Mouse (Mus musculus): ENCODE measurements at regions not wholly inside any gene's neighbourhood (a gene's known extent, or its start where the extent isn't known, plus 50 kb on each side); places are given as distances from the start of the nearest gene placed in this dataset.
A peak's percentile ranks its signal among the peaks of the same experiment; 100 is the strongest.

- Histone ChIP-seq H3K9ac (ENCODE audit: low read length) (no peak overlapping the region), H3K4me1 (replicated peaks; ENCODE audit: control insufficient read depth, insufficient read depth, low read length) (no peaks in the 10 kb centered on the region; the same call in 1 of the 2 replicates), H3K9me3 (ENCODE audit: control insufficient read depth, low read length) (no peaks in the 10 kb centered on the region; the same call in 1 of the 2 replicates), H3K4me2 (ENCODE audit: low read depth, low read length, severe bottlenecking) (no peak overlapping the region), H3K36me3 (ENCODE audit: control insufficient read depth, insufficient read depth, low read length) (no peaks in the 10 kb centered on the region), H3K4me3 (ENCODE audit: low read depth, low read length) (no peak overlapping the region), H3K27me3 (ENCODE audit: control insufficient read depth, insufficient read depth, low read length) (no peaks in the 10 kb centered on the region), H3K27ac (ENCODE audit: low read depth, low read length) (no peak overlapping the region)
- 67% methylated on average over 3 of the region's 3 CpGs for WGBS
- ATAC-seq (replicated peaks; ENCODE audit: low FRiP score) (no peak), DNase-seq (ENCODE audit: low spot score) (no peak)
These were observed 121.9 kb downstream of the Vegfa start for GRCm38 (mm10) chr17:45910245-45910644.

- no peak for ATAC-seq (replicated peaks; ENCODE audit: low FRiP score)
- Histone ChIP-seq H3K9me3 (ENCODE audit: control insufficient read depth, low read length) (no peaks in the 10 kb centered on the region; the same call in 1 of the 2 replicates), H3K4me1 (replicated peaks; ENCODE audit: control insufficient read depth, insufficient read depth, low read length) (no peaks in the 10 kb centered on the region; the same call in 1 of the 2 replicates), H3K36me3 (ENCODE audit: control insufficient read depth, insufficient read depth, low read length) (no peaks in the 10 kb centered on the region), H3K9ac (ENCODE audit: low read length) (no peak overlapping the region), H3K27me3 (ENCODE audit: control insufficient read depth, insufficient read depth, low read length) (no peaks in the 10 kb centered on the region), H3K27ac (ENCODE audit: low read depth, low read length) (no peak overlapping the region), H3K4me2 (ENCODE audit: low read depth, low read length, severe bottlenecking) (no peak overlapping the region), H3K4me3 (ENCODE audit: low read depth, low read length) (no peak overlapping the region)
- 67% methylated on average over 11 of the region's 11 CpGs for WGBS
- no peak for DNase-seq (ENCODE audit: low spot score)
These were observed 124.6 kb downstream of the Vegfa start for GRCm38 (mm10) chr17:45907587-45907986.

- Histone ChIP-seq H3K9ac (ENCODE audit: low read length) (no peak overlapping the region), H3K27ac (ENCODE audit: low read depth, low read length) (no peak overlapping the region), H3K4me2 (ENCODE audit: low read depth, low read length, severe bottlenecking) (no peak overlapping the region), H3K36me3 (ENCODE audit: control insufficient read depth, insufficient read depth, low read length) (no peaks in the 10 kb centered on the region), H3K4me3 (ENCODE audit: low read depth, low read length) (no peak overlapping the region), H3K27me3 (ENCODE audit: control insufficient read depth, insufficient read depth, low read length) (no peaks in the 10 kb centered on the region), H3K9me3 (ENCODE audit: control insufficient read depth, low read length) (no peaks in the 10 kb centered on the region), H3K4me1 (replicated peaks; ENCODE audit: control insufficient read depth, insufficient read depth, low read length) (no peaks in the 10 kb centered on the region; the same call in 1 of the 2 replicates)
- DNase-seq (ENCODE audit: low spot score) (no peak), ATAC-seq (replicated peaks; ENCODE audit: low FRiP score) (no peak)
- 74% methylated on average over 7 of the region's 7 CpGs for WGBS
These were observed 126.6 kb downstream of the Vegfa start for GRCm38 (mm10) chr17:45905596-45905995.

DNA sequence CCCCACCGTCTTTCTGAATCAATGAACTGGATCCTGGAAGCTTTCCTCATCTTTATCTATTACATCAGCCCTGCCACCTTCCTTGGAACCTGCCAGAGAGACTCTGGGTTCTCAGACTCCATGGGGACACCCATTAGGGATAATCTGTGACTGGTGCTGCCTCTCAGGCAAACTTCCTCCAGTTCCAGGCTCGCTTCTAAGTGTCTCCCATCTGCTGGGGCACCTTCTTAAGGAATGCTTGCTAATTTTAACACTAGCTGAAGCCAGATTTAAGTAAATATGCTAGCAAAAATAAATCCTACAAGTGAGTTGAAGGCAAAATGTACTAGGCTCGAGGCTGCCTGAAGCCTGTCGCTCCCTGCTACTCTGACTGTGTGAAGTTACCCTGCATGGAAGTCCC lies 127.9 kb downstream of the Vegfa start:
- Histone ChIP-seq H3K36me3 (ENCODE audit: control insufficient read depth, insufficient read depth, low read length) (no peaks in the 10 kb centered on the region), H3K9me3 (ENCODE audit: control insufficient read depth, low read length) (no peaks in the 10 kb centered on the region), H3K4me3 (ENCODE audit: low read depth, low read length) (no peak overlapping the region), H3K4me2 (ENCODE audit: low read depth, low read length, severe bottlenecking) (no peak overlapping the region), H3K27me3 (ENCODE audit: control insufficient read depth, insufficient read depth, low read length) (no peaks in the 10 kb centered on the region), H3K9ac (ENCODE audit: low read length) (no peak overlapping the region), H3K27ac (ENCODE audit: low read depth, low read length) (no peak overlapping the region), H3K4me1 (replicated peaks; ENCODE audit: control insufficient read depth, insufficient read depth, low read length) (no peaks in the 10 kb centered on the region; the same call in 1 of the 2 replicates)
- ATAC-seq (replicated peaks; ENCODE audit: low FRiP score) (no peak), DNase-seq (ENCODE audit: low spot score) (no peak)
- WGBS, result 78% methylated on average over 4 of the region's 4 CpGs

DNA sequence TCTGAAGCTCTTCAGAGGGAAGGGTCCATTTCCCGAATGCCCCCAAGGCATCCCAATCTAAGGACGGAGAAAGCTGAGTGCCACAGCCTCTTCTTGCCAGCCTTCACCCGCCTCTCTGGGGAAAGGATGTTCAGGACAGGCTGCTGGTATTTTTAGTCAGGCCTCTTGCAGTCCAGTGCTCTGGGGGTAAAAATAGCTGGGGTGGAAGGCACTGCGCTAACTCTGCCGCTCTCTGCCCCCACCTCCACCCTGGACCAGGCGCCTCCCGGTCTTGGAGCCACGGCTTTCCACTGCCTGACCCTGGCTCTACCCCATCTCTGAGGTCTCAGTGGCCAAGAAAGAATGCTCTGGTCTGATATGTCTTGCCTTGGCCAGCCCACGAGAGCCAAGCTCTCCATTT lies 128.9 kb downstream of the Vegfa start:
- H3K27ac ChIP-seq (ENCODE audit: low read depth, low read length), result no peak overlapping the region
- no peak overlapping the region for H3K9ac ChIP-seq (ENCODE audit: low read length)
- ATAC-seq (replicated peaks; ENCODE audit: low FRiP score) (no peak), DNase-seq (ENCODE audit: low spot score) (no peak)
- no peaks in the 10 kb centered on the region for H3K9me3 ChIP-seq (ENCODE audit: control insufficient read depth, low read length)
- no peak overlapping the region for H3K4me2 ChIP-seq (ENCODE audit: low read depth, low read length, severe bottlenecking)
- H3K36me3 ChIP-seq (ENCODE audit: control insufficient read depth, insufficient read depth, low read length), result no peaks in the 10 kb centered on the region
- H3K27me3 ChIP-seq (ENCODE audit: control insufficient read depth, insufficient read depth, low read length), result no peaks in the 10 kb centered on the region
- no peak overlapping the region for H3K4me3 ChIP-seq (ENCODE audit: low read depth, low read length)
- WGBS, result 87% methylated on average over 9 of the region's 9 CpGs
- no peaks in the 10 kb centered on the region; the same call in 1 of the 2 replicates for H3K4me1 ChIP-seq (replicated peaks; ENCODE audit: control insufficient read depth, insufficient read depth, low read length)

DNA sequence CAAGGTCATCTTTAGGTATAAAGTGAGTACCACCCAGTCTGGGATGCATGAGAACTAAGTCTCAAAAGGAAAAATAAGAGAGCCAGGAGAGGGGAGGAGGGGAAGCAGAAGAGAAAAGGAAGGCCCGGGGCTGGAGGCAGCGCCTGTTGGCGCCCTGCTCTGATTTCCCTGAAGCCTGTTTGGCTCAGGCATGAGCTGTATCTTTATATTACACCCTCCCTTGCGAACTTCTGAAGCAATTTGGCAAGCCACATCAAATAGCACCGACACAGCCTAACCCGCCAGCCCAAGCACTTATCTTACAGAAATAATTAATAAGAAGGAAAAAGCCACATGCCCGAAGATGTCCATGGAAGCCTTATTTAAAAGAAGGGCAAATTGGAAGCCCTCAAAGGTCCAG lies 129.5 kb downstream of the Vegfa start:
- ATAC-seq (replicated peaks; ENCODE audit: low FRiP score) (no peak), DNase-seq (ENCODE audit: low spot score) (no peak)
- no peak overlapping the region for H3K4me2 ChIP-seq (ENCODE audit: low read depth, low read length, severe bottlenecking)
- H3K4me3 ChIP-seq (ENCODE audit: low read depth, low read length), result no peak overlapping the region
- no peaks in the 10 kb centered on the region for H3K27me3 ChIP-seq (ENCODE audit: control insufficient read depth, insufficient read depth, low read length)
- H3K4me1 ChIP-seq (replicated peaks; ENCODE audit: control insufficient read depth, insufficient read depth, low read length), result no peaks in the 10 kb centered on the region; the same call in 1 of the 2 replicates
- 97% methylated on average over 7 of the region's 7 CpGs for WGBS
- H3K27ac ChIP-seq (ENCODE audit: low read depth, low read length), result no peak overlapping the region
- H3K9ac ChIP-seq (ENCODE audit: low read length), result no peak overlapping the region
- no peaks in the 10 kb centered on the region for H3K36me3 ChIP-seq (ENCODE audit: control insufficient read depth, insufficient read depth, low read length)
- H3K9me3 ChIP-seq (ENCODE audit: control insufficient read depth, low read length), result no peaks in the 10 kb centered on the region

DNA sequence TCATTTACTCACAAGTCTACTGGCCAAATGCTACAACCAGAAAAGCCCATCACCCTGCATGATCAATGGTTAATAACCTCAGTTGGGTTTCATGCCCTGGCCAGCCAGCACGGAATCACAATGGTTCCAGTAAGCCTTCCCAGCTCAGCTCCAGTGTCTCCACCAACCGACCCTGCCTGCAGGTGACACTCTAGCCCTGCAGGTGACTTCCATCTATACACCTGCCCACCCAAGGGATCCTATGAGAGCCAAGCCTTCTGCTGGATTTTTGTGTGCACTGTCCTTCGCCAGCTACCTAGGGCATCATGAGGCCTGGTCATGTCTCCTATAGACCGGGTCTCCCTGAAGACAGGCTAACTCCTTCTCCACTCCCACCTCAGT lies 135.3 kb downstream of the Vegfa start:
- Histone ChIP-seq H3K9ac (ENCODE audit: low read length) (no peak overlapping the region), H3K4me3 (ENCODE audit: low read depth, low read length) (no peak overlapping the region), H3K9me3 (ENCODE audit: control insufficient read depth, low read length) (no peaks in the 10 kb centered on the region), H3K4me1 (replicated peaks; ENCODE audit: control insufficient read depth, insufficient read depth, low read length) (peaks cover 6% of the 10 kb centered on the region; the same call in 1 of the 2 replicates), H3K27me3 (ENCODE audit: control insufficient read depth, insufficient read depth, low read length) (no peaks in the 10 kb centered on the region), H3K27ac (ENCODE audit: low read depth, low read length) (no peak overlapping the region), H3K4me2 (ENCODE audit: low read depth, low read length, severe bottlenecking) (no peak overlapping the region), H3K36me3 (ENCODE audit: control insufficient read depth, insufficient read depth, low read length) (no peaks in the 10 kb centered on the region)
- no peak for ATAC-seq (replicated peaks; ENCODE audit: low FRiP score)
- 41% methylated on average over 4 of the region's 4 CpGs for WGBS
- DNase-seq (ENCODE audit: low spot score), result no peak

DNA sequence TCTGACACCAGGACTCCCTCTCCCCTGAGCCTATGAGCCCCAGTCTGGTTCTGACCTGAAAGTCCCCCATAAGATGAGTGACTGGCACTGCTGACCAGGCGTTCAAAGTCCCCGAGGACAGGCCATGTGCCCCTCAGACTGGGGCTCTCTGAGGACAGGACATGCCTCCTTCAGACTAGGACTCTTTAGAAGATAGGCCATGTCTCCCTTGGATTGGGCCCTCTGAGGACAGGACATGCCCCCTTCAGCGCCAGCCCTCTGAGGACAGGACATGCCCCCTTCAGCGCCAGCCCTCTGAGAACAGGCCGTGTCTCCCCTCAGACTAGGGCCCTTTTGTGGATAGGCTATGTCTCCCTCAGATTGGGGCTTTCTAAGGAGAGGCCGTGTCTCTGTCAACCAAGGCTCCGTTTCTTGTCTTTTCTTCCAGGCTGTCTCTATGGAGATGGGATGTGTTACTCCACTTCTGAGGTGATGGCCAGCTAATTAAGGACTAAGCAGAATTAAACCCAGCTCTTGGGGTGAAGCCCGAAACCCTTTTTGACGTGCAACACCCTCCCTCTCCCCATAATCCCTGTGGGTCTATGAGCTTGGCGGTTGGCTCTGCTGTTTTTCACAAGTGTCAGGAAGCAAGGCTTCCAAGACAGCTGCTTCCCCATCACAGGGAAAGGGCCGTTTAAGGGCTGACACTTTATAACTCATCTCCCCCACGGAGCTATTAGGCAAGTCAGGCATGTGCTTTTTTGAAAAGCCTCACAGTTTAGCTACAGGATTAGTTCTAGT lies 135.8 kb downstream of the Vegfa start:
- Histone ChIP-seq H3K9me3 (ENCODE audit: control insufficient read depth, low read length) (no peaks in the 10 kb centered on the region), H3K4me3 (ENCODE audit: low read depth, low read length) (no peak overlapping the region), H3K36me3 (ENCODE audit: control insufficient read depth, insufficient read depth, low read length) (no peaks in the 10 kb centered on the region), H3K4me1 (replicated peaks; ENCODE audit: control insufficient read depth, insufficient read depth, low read length) (peaks cover 6% of the 10 kb centered on the region; the same call in 1 of the 2 replicates), H3K4me2 (ENCODE audit: low read depth, low read length, severe bottlenecking) (no peak overlapping the region), H3K9ac (ENCODE audit: low read length) (no peak overlapping the region), H3K27ac (ENCODE audit: low read depth, low read length) (no peak overlapping the region), H3K27me3 (ENCODE audit: control insufficient read depth, insufficient read depth, low read length) (no peaks in the 10 kb centered on the region)
- 35% methylated on average over 12 of the region's 12 CpGs for WGBS
- no peak for DNase-seq (ENCODE audit: low spot score)
- 0 out of 2 replicates have a peak, but pooled peaks have one; percentile 5 for ATAC-seq (replicated peaks; ENCODE audit: low FRiP score)

- WGBS, result 89% methylated on average over 5 of the region's 5 CpGs
- H3K27me3 ChIP-seq (ENCODE audit: control insufficient read depth, insufficient read depth, low read length), result no peaks in the 10 kb centered on the region
These were observed 138.0 kb downstream of the Vegfa start for GRCm38 (mm10) chr17:45894166-45894565.

More at GRCm38 (mm10) chr17:45894166-45894565, 138.0 kb downstream of the Vegfa start:
- DNase-seq (ENCODE audit: low spot score) (no peak), ATAC-seq (replicated peaks; ENCODE audit: low FRiP score) (no peak)
- Histone ChIP-seq H3K4me1 (replicated peaks; ENCODE audit: control insufficient read depth, insufficient read depth, low read length) (peaks cover 6% of the 10 kb centered on the region; the same call in 1 of the 2 replicates), H3K4me3 (ENCODE audit: low read depth, low read length) (no peak overlapping the region), H3K9ac (ENCODE audit: low read length) (no peak overlapping the region), H3K27ac (ENCODE audit: low read depth, low read length) (no peak overlapping the region), H3K9me3 (ENCODE audit: control insufficient read depth, low read length) (no peaks in the 10 kb centered on the region), H3K4me2 (ENCODE audit: low read depth, low read length, severe bottlenecking) (no peak overlapping the region), H3K36me3 (ENCODE audit: control insufficient read depth, insufficient read depth, low read length) (no peaks in the 10 kb centered on the region)
